Mouse (Mus musculus) midbrain, embryonic 16.5 days (tissue): ENCODE data around the gene Wasf3. TPM values are rescaled to one million over a fixed set of nuclear protein-coding genes. Genes with fewer than 3 reads are reported as not detected.

ENCODE experiments used
- ATAC-seq: fragments of 200-750 bp; cut with Nextera tagmentation; 2 replicates; pipeline ENCODE4 v1.8.0; 2017; ENCODE audit warnings: moderate TSS enrichment
- H3K27ac ChIP-seq: fragments of 300-500 bp; sonication (generic); 2 replicates; pipeline ENCODE4 v1.5.1; 2014; ENCODE audit warnings: mild to moderate bottlenecking, low read length, mixed read lengths
- H3K27me3 ChIP-seq: fragments of 300-500 bp; sonication (generic); 2 replicates; pipeline ENCODE4 v1.6.1; 2014; ENCODE audit warnings: low read depth, low read length, mixed read lengths; ENCODE audit not compliant: control insufficient read depth, insufficient read depth
- H3K36me3 ChIP-seq: fragments of 300-500 bp; sonication (generic); 2 replicates; pipeline ENCODE4 v1.6.1; 2014; ENCODE audit warnings: mild to moderate bottlenecking, low read length, moderate library complexity, mixed read lengths; ENCODE audit not compliant: control insufficient read depth, insufficient read depth
- H3K4me1 ChIP-seq: fragments of 300-500 bp; sonication (generic); 2 replicates; pipeline ENCODE4 v1.6.1; 2014; ENCODE audit warnings: mild to moderate bottlenecking, low read length, mixed read lengths; ENCODE audit not compliant: control insufficient read depth, insufficient read depth
- H3K4me2 ChIP-seq: fragments of 300-500 bp; sonication (generic); 2 replicates; pipeline ENCODE4 v1.6.1; 2014; ENCODE audit warnings: mild to moderate bottlenecking, low read length, mixed read lengths
- H3K4me3 ChIP-seq: fragments of 300-500 bp; sonication (generic); 2 replicates; pipeline ENCODE4 v1.5.1; 2014; ENCODE audit warnings: low read depth, mild to moderate bottlenecking, low read length, moderate library complexity, mixed read lengths
- H3K9ac ChIP-seq: fragments of 300-500 bp; sonication (generic); 2 replicates; pipeline ENCODE4 v1.6.1; 2014; ENCODE audit warnings: low read depth, low read length, mixed read lengths
- H3K9me3 ChIP-seq: fragments of 300-500 bp; sonication (generic); replicated peaks from 2 replicates; pipeline ENCODE4 v1.6.1; 2014; ENCODE audit warnings: mild to moderate bottlenecking, low read length, mixed read lengths; ENCODE audit not compliant: control insufficient read depth, poor library complexity, severe bottlenecking
- WGBS: fragments of 180-500 bp; shearing (Covaris S2); extraction: QIAGEN DNeasy Blood & Tissue Kit; methylation state at CpG from one replicate; pipeline ENCODE4 v1.1.7; 2014; 5-methylcytosine and 5-hydroxymethylcytosine counted together
- polyA plus RNA-seq: library from polyadenylated mRNA; unstranded; fragments of >200 nt; fragmentation: Nextera tagmentation; extraction: Ambion mirVana; gene quantifications from 2 replicates; pipeline ENCODE4 v1.2.1, GENCODE M21; 2015

Wasf3 gene
- polyA plus RNA-seq, 1 experiment from 2014 or later, result 21.4 TPM

DNA sequence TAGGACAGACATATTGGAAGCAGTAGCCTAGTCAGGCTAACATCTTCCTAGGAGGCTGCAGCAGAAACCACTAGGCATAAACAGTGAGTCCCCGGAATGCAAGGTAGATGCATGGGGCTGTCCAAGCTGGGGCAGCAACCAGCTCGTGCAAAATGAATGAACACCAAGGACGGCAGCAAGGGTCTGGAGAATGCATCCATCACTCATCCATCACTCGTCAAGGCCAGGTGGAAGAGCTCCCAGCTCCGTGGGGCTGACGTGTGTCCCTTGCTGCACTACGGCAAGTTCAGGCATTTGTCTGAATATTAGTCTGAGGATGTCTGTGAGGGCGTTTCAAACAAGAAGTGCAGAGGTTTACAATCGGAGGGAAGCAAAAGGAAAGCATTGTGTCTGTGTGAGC, 22.1 kb upstream of the Wasf3 start:
- no peak overlapping the region for H3K4me2 ChIP-seq
- H3K9me3 ChIP-seq, result no peaks in the 10 kb centered on the region
- ATAC-seq, result no peak
- 89% methylated on average over 9 of the region's 9 CpGs for WGBS
- H3K27me3 ChIP-seq, result no peaks in the 10 kb centered on the region
- no peaks in the 10 kb centered on the region for H3K36me3 ChIP-seq
- H3K4me1 ChIP-seq, result no peaks in the 10 kb centered on the region
- no peak overlapping the region for H3K4me3 ChIP-seq
- no peak overlapping the region for H3K9ac ChIP-seq
- H3K27ac ChIP-seq, result no peak overlapping the region

DNA sequence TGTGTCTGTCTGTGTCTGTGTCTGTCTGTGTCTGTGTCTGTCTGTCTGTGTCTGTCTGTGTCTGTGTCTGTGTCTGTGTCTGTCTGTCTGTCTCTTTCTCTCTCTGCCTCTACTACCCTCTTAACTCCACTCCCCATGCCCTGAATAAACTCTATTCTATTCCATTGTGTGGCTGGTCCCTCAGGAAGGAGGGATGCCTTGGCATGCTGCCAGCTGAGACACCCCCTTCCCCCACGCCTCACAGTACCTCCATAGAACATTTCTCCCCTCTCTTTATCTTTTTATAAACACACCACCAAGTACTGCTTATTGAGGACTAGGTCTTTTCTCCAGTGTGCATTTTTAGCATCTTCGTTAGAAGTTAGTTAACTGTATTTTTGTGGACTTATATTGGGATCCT, 16.4 kb upstream of the Wasf3 start:
- Histone ChIP-seq H3K27me3 (no peaks in the 10 kb centered on the region), H3K4me1 (no peaks in the 10 kb centered on the region), H3K9me3 (no peaks in the 10 kb centered on the region), H3K4me2 (no peak overlapping the region), H3K27ac (no peak overlapping the region), H3K4me3 (no peak overlapping the region), H3K9ac (no peak overlapping the region), H3K36me3 (no peaks in the 10 kb centered on the region)
- no peak for ATAC-seq
- WGBS, result 63% methylated on average over 2 of the region's 2 CpGs

DNA sequence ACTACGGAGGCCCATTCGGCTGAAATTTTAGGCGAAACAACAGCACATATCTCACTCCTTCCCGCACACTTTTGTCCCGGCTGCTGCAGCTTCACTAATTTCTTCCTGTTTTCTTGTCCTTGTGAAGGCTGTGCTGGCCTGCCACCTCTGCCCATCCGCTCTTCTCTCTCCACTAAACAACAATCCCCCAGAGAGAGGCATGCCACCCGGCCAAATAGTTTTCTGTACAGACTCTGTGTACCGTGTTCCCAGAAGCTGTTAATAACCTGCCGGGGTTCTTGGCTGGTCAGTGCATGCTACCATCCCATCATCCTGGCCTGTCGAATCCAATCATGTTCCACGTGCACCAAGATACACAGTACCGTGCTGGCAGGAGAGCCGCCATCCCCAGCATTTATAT, 15.8 kb upstream of the Wasf3 start:
- H3K36me3 ChIP-seq, result no peaks in the 10 kb centered on the region
- no peak overlapping the region for H3K4me3 ChIP-seq
- ATAC-seq, result no peak
- H3K4me1 ChIP-seq, result no peaks in the 10 kb centered on the region
- H3K9ac ChIP-seq, result no peak overlapping the region
- no peak overlapping the region for H3K4me2 ChIP-seq
- 85% methylated on average over 13 of the region's 13 CpGs for WGBS
- H3K27me3 ChIP-seq, result no peaks in the 10 kb centered on the region
- no peak overlapping the region for H3K27ac ChIP-seq
- no peaks in the 10 kb centered on the region for H3K9me3 ChIP-seq

DNA sequence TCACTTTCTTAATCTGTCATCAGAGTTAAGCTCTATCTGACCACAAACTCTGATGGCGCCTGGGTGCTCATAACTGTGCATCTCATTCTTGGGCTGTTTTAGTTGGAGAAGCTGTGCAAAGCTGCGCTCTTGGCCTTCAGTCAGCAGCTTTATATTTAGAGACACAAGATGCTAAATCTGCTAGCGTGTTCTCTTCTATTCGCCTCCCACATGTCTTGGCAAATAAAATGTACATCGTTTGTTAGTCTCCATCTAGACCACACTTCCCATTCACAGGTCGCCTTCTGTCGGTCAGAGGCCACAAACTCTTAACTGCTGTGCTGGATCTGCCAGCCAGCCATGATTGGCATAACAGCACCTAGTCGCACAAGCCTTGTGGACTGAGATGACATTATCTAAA, 14.0 kb upstream of the Wasf3 start:
- no peaks in the 10 kb centered on the region for H3K36me3 ChIP-seq
- 89% methylated on average over 8 of the region's 8 CpGs for WGBS
- H3K9me3 ChIP-seq, result no peaks in the 10 kb centered on the region
- no peaks in the 10 kb centered on the region for H3K4me1 ChIP-seq
- no peak overlapping the region for H3K4me3 ChIP-seq
- no peak overlapping the region for H3K27ac ChIP-seq
- H3K9ac ChIP-seq, result no peak overlapping the region
- no peak for ATAC-seq
- H3K4me2 ChIP-seq, result no peak overlapping the region
- H3K27me3 ChIP-seq, result no peaks in the 10 kb centered on the region

DNA sequence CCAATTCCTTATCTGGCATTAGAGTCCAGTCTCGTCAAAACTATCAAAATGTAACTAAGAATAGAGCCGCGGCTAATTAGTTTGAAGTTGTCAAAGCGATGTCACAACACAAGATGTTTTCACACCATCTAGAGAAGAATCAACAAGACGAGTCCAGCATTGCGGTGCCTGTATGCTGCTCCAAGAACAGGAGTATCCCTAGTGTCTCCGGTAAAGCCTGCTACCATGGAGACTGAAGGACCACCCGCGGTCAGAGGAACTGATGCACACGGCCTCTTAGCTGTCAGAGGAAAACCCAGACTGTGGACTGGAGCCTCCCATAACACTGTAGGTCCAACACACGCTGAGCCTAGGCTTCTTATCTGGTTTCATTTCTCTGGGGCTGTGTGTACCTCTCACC, 11.5 kb upstream of the Wasf3 start:
- H3K4me2 ChIP-seq, result no peak overlapping the region
- 83% methylated on average over 11 of the region's 11 CpGs for WGBS
- no peak for ATAC-seq
- no peaks in the 10 kb centered on the region for H3K36me3 ChIP-seq
- no peak overlapping the region for H3K9ac ChIP-seq
- H3K27me3 ChIP-seq, result no peaks in the 10 kb centered on the region
- no peak overlapping the region for H3K4me3 ChIP-seq
- H3K9me3 ChIP-seq, result no peaks in the 10 kb centered on the region
- no peak overlapping the region for H3K27ac ChIP-seq
- H3K4me1 ChIP-seq, result no peaks in the 10 kb centered on the region

DNA sequence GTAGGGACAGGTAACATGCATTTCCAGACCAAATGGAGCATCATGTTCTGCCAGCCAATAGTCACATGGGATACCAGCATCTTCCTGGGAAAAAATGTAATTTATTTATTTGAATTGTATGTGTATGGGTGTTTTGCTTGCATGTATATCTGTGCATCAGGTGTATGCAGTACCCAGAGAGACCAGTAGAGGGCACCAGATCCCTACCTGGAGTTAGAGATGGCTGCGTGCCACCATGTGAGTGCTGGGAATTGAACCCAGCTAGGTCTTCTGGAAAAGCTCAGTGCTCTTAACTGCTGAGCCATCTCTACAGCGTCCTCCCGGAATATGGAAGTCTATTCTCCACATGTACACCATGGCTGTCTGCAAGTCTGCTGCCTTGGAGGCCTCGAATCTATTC, 8.2 kb upstream of the Wasf3 start:
- H3K4me2 ChIP-seq, result no peak overlapping the region
- no peaks in the 10 kb centered on the region for H3K36me3 ChIP-seq
- no peaks in the 10 kb centered on the region for H3K4me1 ChIP-seq
- H3K27me3 ChIP-seq, result no peaks in the 10 kb centered on the region
- WGBS, result 85% methylated on average over 4 of the region's 4 CpGs
- no peak for ATAC-seq
- no peak overlapping the region for H3K27ac ChIP-seq
- no peak overlapping the region for H3K4me3 ChIP-seq
- H3K9me3 ChIP-seq, result no peaks in the 10 kb centered on the region
- no peak overlapping the region for H3K9ac ChIP-seq

DNA sequence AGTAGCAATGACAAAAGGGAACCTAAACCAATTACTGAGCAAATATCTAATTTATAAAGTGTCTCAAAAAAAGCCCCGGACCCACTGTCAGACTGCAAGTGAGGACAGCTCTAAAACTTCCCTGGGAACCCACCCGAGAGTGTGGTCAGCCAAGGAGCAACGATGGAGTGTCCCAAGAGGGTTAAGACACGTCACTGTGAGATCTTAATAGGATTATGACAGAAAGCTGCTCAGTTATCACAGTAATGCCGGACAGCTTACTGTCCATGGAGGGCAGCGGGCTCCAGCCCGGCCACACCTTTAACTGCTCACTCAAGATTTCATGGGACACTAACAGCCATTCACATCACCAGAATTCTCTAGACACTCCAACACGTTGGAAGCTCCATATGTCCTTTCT, 4.7 kb upstream of the Wasf3 start:
- H3K4me3 ChIP-seq, result no peak overlapping the region
- H3K4me1 ChIP-seq, result 0 out of 2 replicates have a peak, but pooled peaks cover 2% of the 10 kb centered on the region
- no peaks in the 10 kb centered on the region for H3K27me3 ChIP-seq
- no peak overlapping the region for H3K9ac ChIP-seq
- H3K36me3 ChIP-seq, result no peaks in the 10 kb centered on the region
- H3K9me3 ChIP-seq, result no peaks in the 10 kb centered on the region
- 71% methylated on average over 8 of the region's 8 CpGs for WGBS
- no peak overlapping the region for H3K27ac ChIP-seq
- no peak overlapping the region for H3K4me2 ChIP-seq
- no peak for ATAC-seq

DNA sequence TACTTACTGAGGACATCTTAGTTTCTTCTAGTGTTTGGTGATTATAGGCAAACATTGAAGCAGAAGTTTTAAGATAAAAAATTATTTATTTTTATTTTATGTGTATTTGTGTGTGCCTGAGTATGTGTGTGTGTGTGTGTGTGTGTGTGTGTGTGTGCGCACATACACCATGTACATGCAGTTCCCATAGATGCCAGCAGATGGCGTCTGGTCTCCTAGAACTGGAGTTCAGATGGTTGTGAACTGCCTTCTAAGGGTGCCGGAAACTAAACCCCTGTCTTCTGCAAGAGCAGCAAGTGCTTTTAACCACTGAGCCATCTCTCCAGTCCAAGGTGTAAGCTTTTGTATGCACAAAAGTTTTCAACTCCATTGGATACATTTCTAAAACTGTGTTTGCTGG, 2.5 kb upstream of the Wasf3 start:
- ATAC-seq, result no peak
- Histone ChIP-seq H3K4me2 (no peak overlapping the region), H3K27me3 (no peaks in the 10 kb centered on the region), H3K9me3 (no peaks in the 10 kb centered on the region), H3K9ac (no peak overlapping the region), H3K4me3 (no peak overlapping the region), H3K27ac (no peak overlapping the region), H3K36me3 (no peaks in the 10 kb centered on the region), H3K4me1 (peaks cover 10% of the 10 kb centered on the region; the same call in 1 of the 2 replicates)
- 85% methylated on average over 3 of the region's 3 CpGs for WGBS

DNA sequence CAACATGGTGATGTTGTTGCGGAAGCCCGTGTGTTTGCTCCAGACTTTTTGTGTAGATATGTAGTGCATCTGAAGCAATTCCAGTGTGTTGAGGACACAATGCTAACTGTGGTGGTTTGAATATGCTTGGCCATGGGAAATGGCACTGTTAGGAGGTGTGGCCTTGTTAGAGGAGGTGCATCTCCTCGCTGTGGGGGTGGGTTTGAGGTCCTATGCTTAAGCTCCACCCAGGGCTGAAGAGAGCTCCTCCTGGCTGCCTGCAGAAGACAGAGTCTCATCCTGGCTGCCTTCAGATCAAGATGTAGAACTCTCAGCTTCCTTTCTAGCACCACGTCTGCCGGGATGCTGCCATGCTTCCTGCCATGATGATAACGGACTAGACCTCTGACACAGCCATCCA, 1.4 kb upstream of the Wasf3 start:
- WGBS, result 85% methylated on average over 6 of the region's 6 CpGs
- Histone ChIP-seq H3K36me3 (no peaks in the 10 kb centered on the region), H3K4me3 (no peak overlapping the region), H3K4me2 (no peak overlapping the region), H3K9ac (no peak overlapping the region), H3K4me1 (peaks cover 10% of the 10 kb centered on the region; the same call in 1 of the 2 replicates), H3K27ac (no peak overlapping the region), H3K27me3 (no peaks in the 10 kb centered on the region), H3K9me3 (no peaks in the 10 kb centered on the region)
- ATAC-seq, result no peak

DNA sequence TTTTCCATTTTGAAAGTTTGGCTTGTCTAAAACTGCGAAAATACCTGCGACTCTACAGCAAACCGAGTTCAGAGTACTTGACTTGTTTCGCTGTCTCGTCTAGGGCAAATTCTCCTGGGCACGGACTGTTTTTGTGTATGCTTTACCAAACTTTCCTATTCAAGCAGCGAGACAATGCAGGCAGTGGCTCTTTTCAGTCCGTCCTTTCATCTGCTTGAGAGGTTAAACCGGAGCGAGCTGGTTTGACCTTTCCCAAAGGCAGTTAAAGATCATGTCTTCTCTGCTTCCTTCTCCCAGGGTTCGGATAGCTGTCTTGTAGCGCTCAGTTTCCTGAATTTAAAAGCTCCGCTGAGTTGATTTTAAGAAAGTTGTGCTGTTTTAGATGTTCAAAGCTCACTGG, 1.2 kb downstream of the Wasf3 start:
- Histone ChIP-seq H3K27me3 (no peaks in the 10 kb centered on the region), H3K36me3 (no peaks in the 10 kb centered on the region), H3K4me1 (peaks cover 10% of the 10 kb centered on the region; the same call in 1 of the 2 replicates), H3K9me3 (no peaks in the 10 kb centered on the region), H3K4me3 (peak overlapping the region; percentile 83), H3K9ac (peak overlapping the region; percentile 83), H3K27ac (no peak overlapping the region), H3K4me2 (peak overlapping the region; percentile 90)
- WGBS, result 1% methylated on average over 13 of the region's 13 CpGs
- ATAC-seq, result no peak
